Mouse (Mus musculus) liver, postnatal 0 days (tissue): Measurements from ENCODE around the gene Kcnip1. TPM values are rescaled to one million over a fixed set of nuclear protein-coding genes. Genes with fewer than 3 reads are reported as not detected.

Experiments used
- ATAC-seq: fragments of 200-750 bp; cut with Nextera tagmentation; 2 replicates; pipeline ENCODE4 v1.8.0; 2017; ENCODE audit warnings: mild to moderate bottlenecking, moderate library complexity
- DNase-seq: peaks from one replicate; pipeline ENCODE4 v3.0.0-alpha.2; 2016
- H3K27ac ChIP-seq: fragments of 300-500 bp; sonication (generic); 2 replicates; pipeline ENCODE4 v1.5.1; 2014; ENCODE audit warnings: antibody characterized with exemption, moderate library complexity, mild to moderate bottlenecking, low read depth
- H3K27me3 ChIP-seq: fragments of 300-500 bp; sonication (generic); 2 replicates; pipeline ENCODE4 v1.6.1; 2014; ENCODE audit warnings: low read length, control low read depth, mixed read lengths; ENCODE audit not compliant: insufficient read depth
- H3K36me3 ChIP-seq: fragments of 300-500 bp; sonication (generic); replicated peaks from 2 replicates; pipeline ENCODE4 v1.6.1; 2014; ENCODE audit warnings: mild to moderate bottlenecking, control low read depth, low read length, moderate library complexity, mixed read lengths; ENCODE audit not compliant: insufficient read depth
- H3K4me1 ChIP-seq: fragments of 300-500 bp; sonication (generic); 2 replicates; pipeline ENCODE4 v1.6.1; 2014; ENCODE audit warnings: antibody characterized with exemption, mild to moderate bottlenecking, control low read depth; ENCODE audit not compliant: insufficient read depth
- H3K4me2 ChIP-seq: fragments of 300-500 bp; sonication (generic); 2 replicates; pipeline ENCODE4 v1.6.1; 2014; ENCODE audit warnings: low read depth, mild to moderate bottlenecking, low read length, moderate library complexity, mixed read lengths
- H3K4me3 ChIP-seq: fragments of 300-500 bp; sonication (generic); 2 replicates; pipeline ENCODE4 v1.5.1; 2014; ENCODE audit warnings: low read depth, low read length
- H3K9ac ChIP-seq: fragments of 300-500 bp; sonication (generic); replicated peaks from 2 replicates; pipeline ENCODE4 v1.6.1; 2014; ENCODE audit warnings: mild to moderate bottlenecking, moderate library complexity
- H3K9me3 ChIP-seq: fragments of 300-500 bp; sonication (generic); 2 replicates; pipeline ENCODE4 v1.6.1; 2016; ENCODE audit warnings: mild to moderate bottlenecking, control low read depth, low read length, mixed read lengths
- CTCF ChIP-seq: sonication (generic); IDR thresholded peaks from 2 replicates; pipeline ENCODE4 v1.5.1; 2016; ENCODE audit warnings: antibody characterized with exemption, low read depth
- EP300 ChIP-seq: IDR thresholded peaks from 2 replicates; pipeline ENCODE4 v1.6.1; 2016; ENCODE audit warnings: antibody characterized with exemption, low read depth, mild to moderate bottlenecking
- WGBS: fragments of 180-500 bp; shearing (Covaris S2); extraction: QIAGEN DNeasy Blood & Tissue Kit; methylation state at CpG from one replicate; pipeline ENCODE4 v1.1.7; 2014; ENCODE audit not compliant: insufficient replicate concordance; 5-methylcytosine and 5-hydroxymethylcytosine counted together
- polyA plus RNA-seq: library from polyadenylated mRNA; unstranded; fragments of >200 nt; fragmentation: Nextera tagmentation; extraction: Ambion mirVana; gene quantifications from 2 replicates; pipeline ENCODE4 v1.2.1, GENCODE M21; 2015

Kcnip1 gene
- polyA plus RNA-seq, 1 experiment from 2014 or later: not detected

DNA sequence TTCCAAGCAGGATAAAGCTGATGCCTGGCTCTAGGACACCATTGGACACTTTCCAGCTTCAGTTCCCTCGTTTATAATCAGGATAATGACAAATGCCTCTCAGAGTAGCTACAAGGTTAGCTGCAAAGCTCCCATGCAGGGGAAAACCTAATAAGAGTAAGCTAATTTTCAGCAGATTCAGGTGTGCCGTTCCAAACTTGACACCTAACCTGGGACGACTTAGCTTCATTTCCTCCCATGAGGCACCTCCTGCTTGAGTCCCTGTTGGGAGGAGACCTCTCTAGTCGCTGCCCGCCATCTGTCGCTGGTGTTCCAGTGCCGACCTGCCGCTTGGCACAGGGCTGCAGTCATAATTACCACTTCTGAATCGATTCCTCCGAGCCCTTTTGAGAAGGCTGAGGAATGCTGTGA is 211.4 kb downstream of the Kcnip1 start:
- ATAC-seq: no peak
- Histone ChIP-seq H3K36me3 (no peaks in the 10 kb centered on the region), H3K27me3 (no peaks in the 10 kb centered on the region), H3K4me1 (no peaks in the 10 kb centered on the region), H3K9ac (no peak overlapping the region), H3K4me3 (no peak overlapping the region), H3K27ac (no peak overlapping the region), H3K9me3 (no peaks in the 10 kb centered on the region), H3K4me2 (no peak overlapping the region)
- no peak for DNase-seq
- WGBS: 56% methylated on average over 10 of the region's 10 CpGs
- TF ChIP-seq CTCF: no peak
- TF ChIP-seq EP300: no peak

DNA sequence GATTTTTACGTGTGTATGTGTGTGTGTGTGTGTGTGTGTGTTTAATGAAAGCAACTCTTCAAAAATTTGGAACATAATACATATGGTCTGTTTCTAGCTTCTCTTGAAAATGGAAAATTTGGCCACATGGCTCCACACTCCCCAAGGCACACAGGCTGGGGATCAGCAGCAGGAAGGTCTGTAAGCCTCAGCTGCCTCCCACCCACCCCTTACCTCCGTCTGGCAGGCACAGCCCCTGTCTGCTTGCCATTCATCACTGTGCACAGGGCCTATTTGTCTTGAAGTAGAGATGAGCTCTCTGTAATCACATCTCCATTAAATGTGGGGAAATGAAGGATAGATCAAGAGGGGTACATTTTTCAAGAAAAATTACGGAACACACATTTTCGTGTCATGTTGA is 212.7 kb downstream of the Kcnip1 start:
- Histone ChIP-seq H3K9me3 (no peaks in the 10 kb centered on the region), H3K36me3 (no peaks in the 10 kb centered on the region), H3K9ac (no peak overlapping the region), H3K4me1 (no peaks in the 10 kb centered on the region), H3K4me2 (no peak overlapping the region), H3K4me3 (no peak overlapping the region), H3K27ac (no peak overlapping the region), H3K27me3 (no peaks in the 10 kb centered on the region)
- 72% methylated on average over 4 of the region's 4 CpGs for WGBS
- no peak for ATAC-seq
- DNase-seq: no peak
- TF ChIP-seq EP300 (no peak), CTCF (no peak)

DNA sequence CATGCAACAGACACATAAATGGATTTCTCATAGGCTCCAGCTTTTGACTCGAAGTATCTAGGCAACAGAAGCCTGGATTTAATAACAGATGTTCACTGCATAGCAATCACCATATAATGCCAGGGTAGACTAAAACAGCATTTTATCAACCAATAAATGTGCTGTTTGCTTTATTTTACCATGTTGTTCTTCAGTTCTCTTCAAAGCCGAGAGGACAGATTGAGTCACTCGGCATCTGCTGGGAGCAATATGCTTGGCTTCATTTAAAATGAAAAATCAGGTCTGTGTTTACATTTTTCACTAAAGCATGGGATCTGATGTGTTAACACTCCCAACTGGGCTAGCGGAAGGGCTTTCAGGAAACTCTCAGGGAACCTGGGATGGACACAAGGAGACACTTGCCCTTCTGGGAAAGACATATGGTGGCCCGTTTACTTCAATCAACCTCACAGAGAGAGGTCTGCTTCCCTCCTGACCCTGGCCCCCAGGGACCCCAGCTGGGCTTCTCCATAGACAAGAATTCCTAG is 220.3 kb downstream of the Kcnip1 start:
- Histone ChIP-seq H3K27me3 (no peaks in the 10 kb centered on the region), H3K9me3 (no peaks in the 10 kb centered on the region), H3K36me3 (no peaks in the 10 kb centered on the region), H3K9ac (no peak overlapping the region), H3K4me2 (no peak overlapping the region), H3K4me1 (no peaks in the 10 kb centered on the region), H3K27ac (no peak overlapping the region), H3K4me3 (no peak overlapping the region)
- WGBS: 75% methylated on average over 5 of the region's 5 CpGs
- TF ChIP-seq CTCF: no peak
- TF ChIP-seq EP300: no peak
- no peak for DNase-seq
- no peak for ATAC-seq

DNA sequence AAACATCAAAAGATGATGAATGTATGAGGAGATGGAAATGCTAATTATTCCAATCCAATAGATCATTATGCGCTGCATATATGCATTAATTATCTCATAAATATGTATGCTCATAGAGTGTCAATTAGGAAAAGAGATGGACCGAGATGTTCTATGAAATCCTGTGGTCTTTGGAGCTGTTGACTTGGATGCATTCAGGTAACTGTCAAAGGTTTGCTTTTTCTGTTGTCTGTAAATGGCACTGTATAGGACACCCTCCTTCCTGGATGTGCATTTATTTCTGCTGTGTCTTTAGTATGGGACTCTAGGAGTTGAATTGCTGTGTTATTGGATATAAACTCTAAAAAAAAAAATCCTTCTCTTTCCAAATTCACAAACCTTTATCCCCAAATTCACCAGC is 220.9 kb downstream of the Kcnip1 start:
- 73% methylated on average over 2 of the region's 2 CpGs for WGBS

DNA sequence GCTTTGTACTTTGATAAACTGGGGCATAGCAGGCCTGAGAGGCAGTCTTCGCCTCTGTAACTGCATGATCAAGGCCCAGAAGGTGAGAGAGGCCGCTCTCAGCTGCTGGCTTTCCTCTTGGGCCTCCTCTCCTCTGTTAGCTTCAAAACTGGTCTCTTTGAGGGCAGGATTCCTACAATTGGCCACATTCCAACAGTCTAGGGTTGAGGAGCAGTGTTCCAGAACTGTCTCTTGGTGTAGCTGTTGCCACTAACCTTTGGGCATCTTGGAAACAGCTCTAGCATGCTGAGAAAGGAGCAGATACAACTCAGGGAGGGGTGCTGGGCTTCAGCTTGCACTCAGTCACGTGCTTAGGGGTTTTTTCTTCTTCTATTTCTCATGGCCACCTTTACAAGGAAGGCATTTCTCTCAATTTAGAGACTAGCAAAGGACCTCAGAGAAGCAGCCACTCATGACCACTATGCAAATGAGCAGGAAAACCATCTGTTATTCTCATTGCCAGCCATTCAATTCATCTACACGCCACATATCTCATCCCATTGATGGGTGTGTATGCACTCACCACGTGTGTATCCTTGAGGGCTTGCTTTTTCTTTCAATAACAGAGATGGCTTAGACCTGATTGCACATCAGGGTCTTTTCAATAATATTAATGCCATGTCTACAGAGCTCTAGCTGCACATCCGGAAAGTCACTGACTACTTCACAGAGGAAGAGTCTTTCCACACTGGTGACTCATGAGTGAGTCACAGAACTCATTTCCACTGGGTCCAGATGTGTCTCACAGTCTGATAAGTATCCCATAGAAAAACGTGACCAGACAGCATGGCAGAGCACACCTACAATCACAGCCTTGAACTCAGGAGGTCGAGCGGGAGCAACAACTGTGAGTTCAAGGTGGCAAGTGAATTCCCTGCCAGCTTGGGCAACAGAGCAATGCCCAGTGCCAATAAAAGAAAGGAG is 225.7 kb downstream of the Kcnip1 start:
- no peak for DNase-seq

More for the DNA sequence above, 220.9 kb downstream of the Kcnip1 start:
- Histone ChIP-seq H3K36me3 (no peaks in the 10 kb centered on the region), H3K4me1 (no peaks in the 10 kb centered on the region), H3K9ac (no peak overlapping the region), H3K4me2 (no peak overlapping the region), H3K27ac (no peak overlapping the region), H3K27me3 (no peaks in the 10 kb centered on the region), H3K9me3 (no peaks in the 10 kb centered on the region), H3K4me3 (no peak overlapping the region)
- TF ChIP-seq EP300 (no peak), CTCF (no peak)
- DNase-seq: no peak
- ATAC-seq: no peak

DNA sequence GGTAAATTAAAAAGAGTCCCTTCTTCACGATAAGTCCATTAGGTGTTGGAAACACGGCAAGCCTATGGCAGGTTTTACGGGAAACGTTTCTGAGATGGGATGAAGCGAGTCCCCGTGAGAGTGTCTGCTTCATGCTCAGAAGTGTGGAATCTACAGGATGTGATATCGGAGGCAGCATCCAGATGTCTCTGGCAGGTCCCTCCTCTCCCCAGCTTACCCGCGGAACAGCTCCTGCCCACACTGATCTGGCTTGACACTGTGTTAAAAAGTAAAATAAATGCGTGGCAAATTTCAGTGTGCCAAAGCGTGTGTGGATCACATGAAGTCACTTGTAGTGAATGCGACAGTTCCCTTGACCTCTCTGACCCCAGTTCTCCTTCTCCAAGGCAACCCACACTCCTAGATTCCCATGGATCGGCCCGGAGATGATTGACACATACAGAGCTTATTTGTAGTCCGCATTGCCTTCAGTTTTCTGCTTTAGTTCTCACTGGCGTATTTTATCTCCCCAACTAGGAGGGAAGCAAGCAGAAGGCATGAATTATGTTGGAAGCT is 231.7 kb downstream of the Kcnip1 start:
- H3K4me3 ChIP-seq: no peak overlapping the region
- H3K9ac ChIP-seq: no peak overlapping the region
- H3K4me2 ChIP-seq: no peak overlapping the region
- H3K9me3 ChIP-seq: no peaks in the 10 kb centered on the region
- no peak overlapping the region for H3K27ac ChIP-seq
- ATAC-seq (no peak), DNase-seq (no peak)
- H3K27me3 ChIP-seq: no peaks in the 10 kb centered on the region
- no peaks in the 10 kb centered on the region for H3K4me1 ChIP-seq
- WGBS: 74% methylated on average over 16 of the region's 16 CpGs
- TF ChIP-seq EP300: no peak
- TF ChIP-seq CTCF: no peak
- no peaks in the 10 kb centered on the region for H3K36me3 ChIP-seq

More for the DNA sequence above, 225.7 kb downstream of the Kcnip1 start:
- H3K4me1 ChIP-seq: no peaks in the 10 kb centered on the region
- TF ChIP-seq EP300 (no peak), CTCF (no peak)
- H3K27me3 ChIP-seq: no peaks in the 10 kb centered on the region
- no peak overlapping the region for H3K27ac ChIP-seq
- ATAC-seq: no peak
- no peaks in the 10 kb centered on the region for H3K9me3 ChIP-seq
- H3K36me3 ChIP-seq: no peaks in the 10 kb centered on the region
- 55% methylated on average over 9 of the region's 9 CpGs for WGBS
- no peak overlapping the region for H3K4me2 ChIP-seq
- no peak overlapping the region for H3K9ac ChIP-seq
- H3K4me3 ChIP-seq: no peak overlapping the region
